Mouse (Mus musculus) small intestine, adult 2 months (tissue): Measurements from ENCODE around the gene Nek10. TPM values are rescaled to one million over a fixed set of nuclear protein-coding genes. Genes with fewer than 3 reads are reported as not detected.

Experiments used
- H3K27ac ChIP-seq: fragments of 200-500 bp; 2 replicates; pipeline ENCODE4 v1.5.1; 2012; ENCODE audit warnings: low read depth, low read length, control low read depth, inconsistent platforms; ENCODE audit not compliant: insufficient read depth
- H3K27me3 ChIP-seq: fragments of 200-500 bp; 2 replicates; pipeline ENCODE4 v1.6.1; 2012; ENCODE audit warnings: mild to moderate bottlenecking, moderate library complexity, low read length, inconsistent platforms; ENCODE audit not compliant: control insufficient read depth, insufficient read depth
- H3K36me3 ChIP-seq: fragments of 200-500 bp; 2 replicates; pipeline ENCODE4 v1.6.1; 2012; ENCODE audit warnings: mild to moderate bottlenecking, low read length, control low read depth, inconsistent platforms; ENCODE audit not compliant: control insufficient read depth, insufficient read depth
- H3K4me1 ChIP-seq: fragments of 200-500 bp; 2 replicates; pipeline ENCODE4 v1.6.1; 2012; ENCODE audit warnings: low read length, inconsistent platforms, mixed read lengths; ENCODE audit not compliant: control insufficient read depth, insufficient read depth, insufficient read length
- H3K4me3 ChIP-seq: fragments of 200-500 bp; 2 replicates; pipeline ENCODE4 v1.5.1; 2012; ENCODE audit warnings: low read depth, mild to moderate bottlenecking, control low read depth, inconsistent platforms, low read length, moderate library complexity
- CTCF ChIP-seq: fragments of 200-500 bp; IDR thresholded peaks from 2 replicates; pipeline ENCODE4 v1.5.1; 2012; ENCODE audit warnings: low read depth, mild to moderate bottlenecking, control low read depth, inconsistent platforms, low read length, moderate library complexity, mixed read lengths; ENCODE audit not compliant: insufficient replicate concordance, insufficient read length; ENCODE audit errors: extremely low read depth
- POLR2A ChIP-seq: fragments of 200-500 bp; IDR thresholded peaks from 2 replicates; pipeline ENCODE4 v1.6.1; 2012; ENCODE audit warnings: low read depth, mild to moderate bottlenecking, control low read depth, inconsistent platforms, low read length, moderate library complexity
- WGBS: fragments of 180-500 bp; shearing (Covaris S2); methylation state at CpG from one replicate; pipeline ENCODE4 v1.1.7; 2018; 5-methylcytosine and 5-hydroxymethylcytosine counted together
- polyA plus RNA-seq: library from polyadenylated mRNA; depleted of rRNA; stranded (reverse); fragments of >200 nt; gene quantifications from 2 replicates; pipeline ENCODE4 v1.2.3, GENCODE M21; 2012

Nek10 gene
- polyA plus RNA-seq, 1 experiment: not detected

GRCm38 (mm10) chr14:14871121-14871520 is 67.9 kb downstream of the Nek10 start:
- WGBS: 73% methylated on average over 1 of the region's 1 CpGs
- no peak overlapping the region for H3K4me3 ChIP-seq

GRCm38 (mm10) chr14:14871700-14872099 is 68.5 kb downstream of the Nek10 start:
- no peaks in the 10 kb centered on the region for H3K4me1 ChIP-seq
- H3K27me3 ChIP-seq: no peaks in the 10 kb centered on the region
- no peak overlapping the region for H3K4me3 ChIP-seq
- no peak for TF ChIP-seq POLR2A
- no peak for TF ChIP-seq CTCF
- 65% methylated on average over 4 of the region's 4 CpGs for WGBS
- no peaks in the 10 kb centered on the region for H3K36me3 ChIP-seq
- H3K27ac ChIP-seq: no peak overlapping the region

More at GRCm38 (mm10) chr14:14871121-14871520, 67.9 kb downstream of the Nek10 start:
- TF ChIP-seq CTCF (no peak), POLR2A (no peak)
- Histone ChIP-seq H3K27me3 (no peaks in the 10 kb centered on the region), H3K4me1 (no peaks in the 10 kb centered on the region), H3K27ac (no peak overlapping the region), H3K36me3 (no peaks in the 10 kb centered on the region)

GRCm38 (mm10) chr14:14893932-14894652 is 90.9 kb downstream of the Nek10 start:
- Histone ChIP-seq H3K27ac (no peak overlapping the region), H3K27me3 (no peaks in the 10 kb centered on the region), H3K4me3 (no peak overlapping the region), H3K36me3 (no peaks in the 10 kb centered on the region), H3K4me1 (no peaks in the 10 kb centered on the region)
- WGBS: 37% methylated on average over 4 of the region's 4 CpGs
- no peak for TF ChIP-seq CTCF
- TF ChIP-seq POLR2A: no peak

DNA sequence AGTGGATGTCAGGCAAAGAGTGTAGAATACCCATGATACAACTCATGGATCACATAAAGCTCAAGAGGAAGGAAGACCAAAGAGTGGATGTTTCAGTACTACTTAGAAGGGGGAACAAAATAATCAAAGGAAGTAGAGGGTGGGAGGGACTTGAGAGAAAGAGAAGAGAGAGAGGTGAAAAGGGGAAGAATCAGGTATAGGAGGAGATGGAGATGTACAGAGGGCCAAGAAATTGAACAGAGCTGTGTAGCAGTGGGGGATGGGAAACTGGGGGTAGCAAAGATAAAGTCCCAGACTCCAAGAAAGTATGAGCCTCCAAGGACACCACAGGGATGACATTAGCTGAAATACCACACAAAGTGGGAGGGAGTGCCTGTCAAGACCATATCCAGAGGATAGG is 91.6 kb downstream of the Nek10 start:
- H3K36me3 ChIP-seq: no peaks in the 10 kb centered on the region
- TF ChIP-seq CTCF (no peak), POLR2A (no peak)
- H3K4me3 ChIP-seq: no peak overlapping the region
- no peak overlapping the region for H3K27ac ChIP-seq
- no peaks in the 10 kb centered on the region for H3K27me3 ChIP-seq
- H3K4me1 ChIP-seq: no peaks in the 10 kb centered on the region

- no peaks in the 10 kb centered on the region for H3K27me3 ChIP-seq
- H3K27ac ChIP-seq: no peak overlapping the region
- H3K4me1 ChIP-seq: no peaks in the 10 kb centered on the region
- WGBS: 67% methylated on average over 2 of the region's 2 CpGs
- no peak overlapping the region for H3K4me3 ChIP-seq
- no peaks in the 10 kb centered on the region for H3K36me3 ChIP-seq
- no peak for TF ChIP-seq POLR2A
- no peak for TF ChIP-seq CTCF
These were observed 92.1 kb downstream of the Nek10 start for GRCm38 (mm10) chr14:14895363-14895762.

- TF ChIP-seq POLR2A (no peak), CTCF (no peak)
- H3K27ac ChIP-seq: no peak overlapping the region
- no peaks in the 10 kb centered on the region for H3K27me3 ChIP-seq
- no peak overlapping the region for H3K4me3 ChIP-seq
- 89% methylated on average over 3 of the region's 3 CpGs for WGBS
- no peaks in the 10 kb centered on the region for H3K36me3 ChIP-seq
- no peaks in the 10 kb centered on the region for H3K4me1 ChIP-seq
These were observed 93.4 kb downstream of the Nek10 start for GRCm38 (mm10) chr14:14896399-14897136.

DNA sequence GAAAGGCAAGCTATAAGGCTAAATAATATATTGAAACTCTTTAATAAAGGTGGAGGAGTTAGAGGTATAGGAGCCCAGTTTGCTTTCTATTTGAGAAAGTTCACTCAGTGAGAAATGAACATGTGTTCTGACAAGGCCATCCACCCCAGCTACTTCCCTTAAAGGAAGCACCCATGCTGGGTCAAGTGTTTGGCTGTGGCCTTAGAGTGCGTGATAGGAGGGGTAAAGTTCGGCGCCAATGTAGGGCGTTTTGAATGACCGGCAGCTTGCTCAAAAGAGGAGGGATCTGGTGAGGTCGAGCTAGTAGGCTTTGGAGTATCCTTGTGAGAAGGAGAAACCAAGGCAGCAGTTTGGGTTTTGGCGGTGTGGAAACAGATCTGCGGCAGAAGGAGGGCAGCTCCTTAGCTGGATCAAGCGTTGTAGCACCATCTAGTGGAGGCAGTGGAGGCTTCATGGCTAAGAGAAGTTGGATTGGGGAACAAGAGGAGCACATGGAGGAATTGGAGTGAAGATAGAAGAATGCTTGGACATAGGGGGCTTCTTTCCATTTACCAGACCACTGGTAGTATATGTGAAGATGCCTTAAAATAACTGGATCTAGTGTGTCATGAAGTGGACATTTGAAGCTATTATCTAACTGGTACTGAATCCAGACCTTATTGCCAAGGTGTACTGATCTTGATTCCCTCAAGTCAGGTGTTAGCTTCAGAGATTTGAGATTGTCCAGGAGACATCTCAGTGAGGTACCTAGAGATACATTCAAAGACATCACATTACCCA is 101.7 kb downstream of the Nek10 start:
- Histone ChIP-seq H3K27me3 (no peaks in the 10 kb centered on the region), H3K4me3 (peak overlapping the region; percentile 20), H3K36me3 (no peaks in the 10 kb centered on the region), H3K4me1 (no peaks in the 10 kb centered on the region), H3K27ac (no peak overlapping the region)
- TF ChIP-seq CTCF (peak; percentile 64; the same call in 1 of the 2 replicates), POLR2A (no peak)
- WGBS: 13% methylated on average over 9 of the region's 9 CpGs
